Mouse (Mus musculus) stomach, postnatal 0 days (tissue): Measurements from ENCODE around the gene Pik3c2b.
A peak's percentile ranks its signal among the peaks of the same experiment; 100 is the strongest.

ENCODE experiments used
- CTCF ChIP-seq: IDR thresholded peaks from 2 replicates; pipeline ENCODE4 v1.5.1; 2016; ENCODE audit warnings: antibody characterized with exemption, low read depth, mild to moderate bottlenecking, moderate library complexity
- EP300 ChIP-seq: optimal IDR thresholded peaks from 2 replicates; pipeline ENCODE3; 2016; ENCODE audit warnings: antibody characterized with exemption

GRCm38 (mm10) chr1:133100980-133101798 is 55.7 kb downstream of the Pik3c2b start:
- TF ChIP-seq CTCF (peak; percentile 90), EP300 (no peak)
